Mouse (Mus musculus) midbrain, postnatal 0 days (tissue): ENCODE measurements at regions not wholly inside any gene's neighbourhood (a gene's known extent, or its start where the extent isn't known, plus 50 kb on each side); places are given as distances from the start of the nearest gene placed in this dataset.

Experiments
- ATAC-seq: fragments of 200-750 bp; cut with Nextera tagmentation; 2 replicates; pipeline ENCODE4 v1.8.0; 2017; ENCODE audit warnings: moderate number of reproducible peaks, mild to moderate bottlenecking, moderate TSS enrichment, moderate library complexity; ENCODE audit not compliant: low FRiP score
- DNase-seq: peaks from one replicate; pipeline ENCODE4 v3.0.0-alpha.2; 2015; ENCODE audit warnings: low spot score
- H3K27ac ChIP-seq: fragments of 300-500 bp; sonication (generic); 2 replicates; pipeline ENCODE4 v1.5.1; 2014; ENCODE audit warnings: low read depth, mild to moderate bottlenecking, low read length, mixed read lengths
- H3K27me3 ChIP-seq: fragments of 300-500 bp; sonication (generic); 2 replicates; pipeline ENCODE4 v1.6.1; 2014; ENCODE audit warnings: low read length, control low read depth, mixed read lengths; ENCODE audit not compliant: insufficient read depth
- H3K36me3 ChIP-seq: fragments of 300-500 bp; sonication (generic); 2 replicates; pipeline ENCODE4 v1.6.1; 2014; ENCODE audit warnings: low read length, control low read depth, mixed read lengths; ENCODE audit not compliant: insufficient read depth
- H3K4me1 ChIP-seq: fragments of 300-500 bp; sonication (generic); 2 replicates; pipeline ENCODE4 v1.6.1; 2014; ENCODE audit warnings: mild to moderate bottlenecking, control low read depth, antibody characterized with exemption, low read length, mixed read lengths; ENCODE audit not compliant: insufficient read depth
- H3K4me2 ChIP-seq: fragments of 300-500 bp; sonication (generic); 2 replicates; pipeline ENCODE4 v1.6.1; 2014; ENCODE audit warnings: low read depth, mild to moderate bottlenecking, low read length, mixed read lengths; ENCODE audit not compliant: poor library complexity, severe bottlenecking
- H3K4me3 ChIP-seq: fragments of 300-500 bp; sonication (generic); 2 replicates; pipeline ENCODE4 v1.5.1; 2014; ENCODE audit warnings: low read depth, mild to moderate bottlenecking, low read length, moderate library complexity
- H3K9ac ChIP-seq: fragments of 300-500 bp; sonication (generic); replicated peaks from 2 replicates; pipeline ENCODE4 v1.6.1; 2014; ENCODE audit warnings: mild to moderate bottlenecking, low read length, moderate library complexity, mixed read lengths; ENCODE audit not compliant: poor library complexity, severe bottlenecking
- H3K9me3 ChIP-seq: fragments of 300-500 bp; sonication (generic); 2 replicates; pipeline ENCODE4 v1.6.1; 2016; ENCODE audit warnings: low read length, control low read depth
- CTCF ChIP-seq: IDR thresholded peaks from 2 replicates; pipeline ENCODE4 v1.5.1; 2016; ENCODE audit warnings: antibody characterized with exemption, mild to moderate bottlenecking
- WGBS: fragments of 180-500 bp; shearing (Covaris S2); extraction: QIAGEN DNeasy Blood & Tissue Kit; methylation state at CpG from one replicate; pipeline ENCODE4 v1.1.7; 2014; 5-methylcytosine and 5-hydroxymethylcytosine counted together

GRCm38 (mm10) chr7:137909456-137909855, 472.0 kb downstream of the Glrx3 start:
- Histone ChIP-seq H3K4me1 (no peaks in the 10 kb centered on the region; the same call in 1 of the 2 replicates), H3K27ac (no peak overlapping the region), H3K9me3 (no peaks in the 10 kb centered on the region), H3K4me3 (no peak overlapping the region), H3K9ac (no peak overlapping the region), H3K36me3 (no peaks in the 10 kb centered on the region), H3K4me2 (no peak overlapping the region), H3K27me3 (no peaks in the 10 kb centered on the region)
- no peak for DNase-seq
- no peak for TF ChIP-seq CTCF
- WGBS, result 44% methylated on average over 3 of the region's 3 CpGs
- no peak for ATAC-seq

- H3K9ac ChIP-seq, result no peak overlapping the region
- no peaks in the 10 kb centered on the region for H3K36me3 ChIP-seq
- ATAC-seq (no peak), DNase-seq (no peak)
- no peak for TF ChIP-seq CTCF
- H3K4me3 ChIP-seq, result no peak overlapping the region
- no peaks in the 10 kb centered on the region for H3K9me3 ChIP-seq
- 56% methylated on average over 4 of the region's 4 CpGs for WGBS
- H3K27ac ChIP-seq, result no peak overlapping the region
- H3K27me3 ChIP-seq, result no peaks in the 10 kb centered on the region
- no peaks in the 10 kb centered on the region; the same call in 1 of the 2 replicates for H3K4me1 ChIP-seq
- no peak overlapping the region for H3K4me2 ChIP-seq
Observed at GRCm38 (mm10) chr7:137913551-137914105, 476.2 kb downstream of the Glrx3 start.

GRCm38 (mm10) chr7:137914506-137914905, 477.1 kb downstream of the Glrx3 start:
- no peak for ATAC-seq
- Histone ChIP-seq H3K36me3 (no peaks in the 10 kb centered on the region), H3K27ac (no peak overlapping the region), H3K9ac (no peak overlapping the region), H3K9me3 (no peaks in the 10 kb centered on the region), H3K4me3 (no peak overlapping the region), H3K27me3 (no peaks in the 10 kb centered on the region), H3K4me2 (no peak overlapping the region), H3K4me1 (no peaks in the 10 kb centered on the region)
- no peak for TF ChIP-seq CTCF
- no peak for DNase-seq
- 85% methylated on average over 5 of the region's 5 CpGs for WGBS

GRCm38 (mm10) chr7:137916351-137916750, 478.9 kb downstream of the Glrx3 start:
- ATAC-seq (no peak), DNase-seq (no peak)
- H3K9ac ChIP-seq, result no peak overlapping the region
- no peaks in the 10 kb centered on the region for H3K9me3 ChIP-seq
- no peak overlapping the region for H3K4me3 ChIP-seq
- no peaks in the 10 kb centered on the region for H3K27me3 ChIP-seq
- H3K4me1 ChIP-seq, result no peaks in the 10 kb centered on the region
- no peak for TF ChIP-seq CTCF
- 87% methylated on average over 1 of the region's 1 CpGs for WGBS
- no peak overlapping the region for H3K27ac ChIP-seq
- no peak overlapping the region for H3K4me2 ChIP-seq
- H3K36me3 ChIP-seq, result no peaks in the 10 kb centered on the region

- Histone ChIP-seq H3K9ac (no peak overlapping the region), H3K4me2 (no peak overlapping the region)
- 54% methylated on average over 7 of the region's 7 CpGs for WGBS
Observed at GRCm38 (mm10) chr7:137924464-137925167, 472.9 kb downstream of the Tcerg1l start.

GRCm38 (mm10) chr7:137925656-137926055, 471.9 kb downstream of the Tcerg1l start:
- Histone ChIP-seq H3K4me3 (no peak overlapping the region), H3K27me3 (no peaks in the 10 kb centered on the region), H3K9ac (no peak overlapping the region), H3K36me3 (no peaks in the 10 kb centered on the region), H3K4me2 (no peak overlapping the region), H3K9me3 (no peaks in the 10 kb centered on the region), H3K4me1 (no peaks in the 10 kb centered on the region), H3K27ac (no peak overlapping the region)
- TF ChIP-seq CTCF, result peak; percentile 12; the same call in 1 of the 2 replicates
- no peak for DNase-seq
- no peak for ATAC-seq
- WGBS, result 82% methylated on average over 3 of the region's 3 CpGs

More at GRCm38 (mm10) chr7:137924464-137925167, 472.9 kb downstream of the Tcerg1l start:
- no peak overlapping the region for H3K4me3 ChIP-seq
- peak; percentile 86 for DNase-seq
- no peaks in the 10 kb centered on the region for H3K36me3 ChIP-seq
- H3K9me3 ChIP-seq, result no peaks in the 10 kb centered on the region
- H3K4me1 ChIP-seq, result no peaks in the 10 kb centered on the region
- no peak for TF ChIP-seq CTCF
- no peak overlapping the region for H3K27ac ChIP-seq
- no peaks in the 10 kb centered on the region for H3K27me3 ChIP-seq
- ATAC-seq, result peak; percentile 66
